Mouse (Mus musculus) stomach, postnatal 0 days (tissue): ENCODE results near the gene Gfra1. TPM values are rescaled to one million over a fixed set of nuclear protein-coding genes. Genes with fewer than 3 reads are reported as not detected.

Source experiments
- ATAC-seq: fragments of 200-750 bp; cut with Nextera tagmentation; 2 replicates; pipeline ENCODE4 v1.8.0; 2017; ENCODE audit not compliant: low FRiP score, low TSS enrichment
- DNase-seq: peaks from one replicate; pipeline ENCODE4 v3.0.0-alpha.2; 2016; ENCODE audit warnings: low spot score
- H3K27ac ChIP-seq: fragments of 300-500 bp; sonication (generic); replicated peaks from 2 replicates; pipeline ENCODE4 v1.5.1; 2014; ENCODE audit warnings: mild to moderate bottlenecking, control low read depth
- H3K27me3 ChIP-seq: fragments of 300-500 bp; sonication (generic); 2 replicates; pipeline ENCODE4 v1.6.1; 2014; ENCODE audit warnings: low read length; ENCODE audit not compliant: control insufficient read depth, insufficient read depth
- H3K36me3 ChIP-seq: fragments of 300-500 bp; sonication (generic); 2 replicates; pipeline ENCODE4 v1.6.1; 2014; ENCODE audit warnings: low read length, mixed read lengths; ENCODE audit not compliant: control insufficient read depth, insufficient read depth
- H3K4me1 ChIP-seq: fragments of 300-500 bp; sonication (generic); replicated peaks from 2 replicates; pipeline ENCODE4 v1.6.1; 2014; ENCODE audit warnings: antibody characterized with exemption; ENCODE audit not compliant: control insufficient read depth, insufficient read depth
- H3K4me2 ChIP-seq: fragments of 300-500 bp; sonication (generic); replicated peaks from 2 replicates; pipeline ENCODE4 v1.6.1; 2014; ENCODE audit warnings: low read depth, mild to moderate bottlenecking, control low read depth, moderate library complexity
- H3K4me3 ChIP-seq: fragments of 300-500 bp; sonication (generic); 2 replicates; pipeline ENCODE4 v1.5.1; 2014; ENCODE audit warnings: low read depth, low read length, control low read depth
- H3K9ac ChIP-seq: fragments of 300-500 bp; sonication (generic); 2 replicates; pipeline ENCODE4 v1.6.1; 2014; ENCODE audit warnings: mild to moderate bottlenecking, low read length, control low read depth, mixed read lengths
- H3K9me3 ChIP-seq: fragments of 300-500 bp; sonication (generic); 2 replicates; pipeline ENCODE4 v1.6.1; 2016; ENCODE audit warnings: low read length; ENCODE audit not compliant: control insufficient read depth
- CTCF ChIP-seq: IDR thresholded peaks from 2 replicates; pipeline ENCODE4 v1.5.1; 2016; ENCODE audit warnings: antibody characterized with exemption, low read depth, mild to moderate bottlenecking, moderate library complexity
- EP300 ChIP-seq: optimal IDR thresholded peaks from 2 replicates; pipeline ENCODE3; 2016; ENCODE audit warnings: antibody characterized with exemption
- WGBS: fragments of 180-500 bp; shearing (Covaris S2); extraction: QIAGEN DNeasy Blood & Tissue Kit; methylation state at CpG from one replicate; pipeline ENCODE4 v1.1.7; 2014; 5-methylcytosine and 5-hydroxymethylcytosine counted together
- polyA plus RNA-seq: library from polyadenylated mRNA; unstranded; fragments of >200 nt; fragmentation: Nextera tagmentation; extraction: Ambion mirVana; gene quantifications from 2 replicates; pipeline ENCODE4 v1.2.1, GENCODE M21; 2015

Gfra1 gene
- polyA plus RNA-seq, 1 experiment from 2014 or later: 9.1 TPM

DNA sequence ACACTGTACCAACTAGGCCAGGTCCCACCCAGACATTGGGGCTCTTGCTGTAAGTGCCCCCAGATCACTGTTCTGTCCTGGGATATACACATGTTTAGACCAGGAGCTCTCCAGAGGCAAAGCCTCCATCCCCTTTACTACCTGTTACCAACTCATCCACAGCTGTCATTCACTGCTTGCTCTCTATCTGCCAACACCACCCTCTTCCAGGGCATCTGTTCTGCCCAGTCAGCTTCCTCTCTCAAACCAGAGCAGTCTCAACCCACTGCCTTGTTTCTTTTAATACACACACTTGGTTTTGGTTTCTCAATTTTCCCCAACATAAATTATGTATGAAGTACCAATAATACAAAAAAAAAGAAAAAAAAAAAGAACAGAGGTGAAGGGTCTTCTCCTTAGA is 41.0 kb downstream of the Gfra1 start:
- Histone ChIP-seq H3K4me1 (no peaks in the 10 kb centered on the region), H3K9ac (no peak overlapping the region), H3K36me3 (no peaks in the 10 kb centered on the region), H3K9me3 (no peaks in the 10 kb centered on the region), H3K27ac (no peak overlapping the region), H3K27me3 (no peaks in the 10 kb centered on the region), H3K4me2 (no peak overlapping the region), H3K4me3 (no peak overlapping the region)
- no peak for TF ChIP-seq EP300
- no peak for TF ChIP-seq CTCF
- DNase-seq: no peak
- no peak for ATAC-seq

DNA sequence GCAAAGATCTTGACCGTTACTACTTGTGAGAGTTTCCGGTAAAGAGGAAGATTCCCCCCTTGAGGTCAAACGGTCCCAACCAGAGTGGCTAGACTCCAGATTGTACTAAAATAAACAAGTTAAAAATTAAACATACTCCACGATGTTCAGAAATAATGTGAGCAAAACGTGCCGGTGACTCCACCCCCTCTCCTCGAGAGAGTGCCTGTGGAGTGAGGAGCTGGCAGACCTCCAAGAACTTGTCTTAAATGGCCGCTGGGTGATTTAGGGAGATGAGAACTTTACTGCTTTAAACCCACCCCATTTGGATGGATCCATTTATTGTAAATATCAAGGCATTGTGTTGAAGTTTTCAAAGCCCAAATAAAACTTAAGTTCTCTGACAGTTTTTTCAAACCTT is 42.4 kb downstream of the Gfra1 start:
- Histone ChIP-seq H3K27me3 (no peaks in the 10 kb centered on the region), H3K4me1 (no peaks in the 10 kb centered on the region), H3K36me3 (no peaks in the 10 kb centered on the region), H3K9me3 (no peaks in the 10 kb centered on the region), H3K9ac (no peak overlapping the region), H3K4me2 (peak overlapping the region; percentile 27; the same call in 1 of the 2 replicates), H3K4me3 (no peak overlapping the region), H3K27ac (no peak overlapping the region)
- peak; percentile 69 for DNase-seq
- WGBS: under 1% methylated on average over 8 of the region's 8 CpGs
- TF ChIP-seq CTCF: no peak
- TF ChIP-seq EP300: no peak
- peak; percentile 38; the same call in 1 of the 2 replicates for ATAC-seq

DNA sequence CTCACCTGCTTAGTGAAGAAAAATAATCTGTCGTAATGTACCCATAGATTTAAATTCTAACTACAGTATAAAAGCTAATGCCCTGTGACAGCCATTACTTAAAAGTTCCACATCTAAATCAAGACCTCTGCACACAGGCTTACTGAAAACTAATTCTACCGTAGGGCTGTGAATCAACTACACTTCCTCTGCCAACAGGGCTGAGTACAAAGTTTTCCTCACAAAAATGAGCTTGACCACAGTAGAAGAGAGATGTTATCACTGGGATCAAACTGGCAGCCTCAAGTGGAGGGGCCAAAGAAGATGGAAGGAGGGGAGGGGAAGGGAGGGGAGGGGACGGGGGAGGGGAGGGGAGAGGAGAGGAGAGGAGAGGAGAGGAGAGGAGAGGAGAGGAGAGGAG is 42.9 kb downstream of the Gfra1 start:
- ATAC-seq: no peak
- H3K27me3 ChIP-seq: no peaks in the 10 kb centered on the region
- no peak overlapping the region for H3K4me2 ChIP-seq
- H3K4me1 ChIP-seq: no peaks in the 10 kb centered on the region
- H3K9me3 ChIP-seq: no peaks in the 10 kb centered on the region
- TF ChIP-seq EP300 (no peak), CTCF (no peak)
- no peak overlapping the region for H3K4me3 ChIP-seq
- no peak overlapping the region for H3K9ac ChIP-seq
- H3K27ac ChIP-seq: no peak overlapping the region
- DNase-seq: no peak
- no peaks in the 10 kb centered on the region for H3K36me3 ChIP-seq
- 31% methylated on average over 2 of the region's 3 CpGs for WGBS

DNA sequence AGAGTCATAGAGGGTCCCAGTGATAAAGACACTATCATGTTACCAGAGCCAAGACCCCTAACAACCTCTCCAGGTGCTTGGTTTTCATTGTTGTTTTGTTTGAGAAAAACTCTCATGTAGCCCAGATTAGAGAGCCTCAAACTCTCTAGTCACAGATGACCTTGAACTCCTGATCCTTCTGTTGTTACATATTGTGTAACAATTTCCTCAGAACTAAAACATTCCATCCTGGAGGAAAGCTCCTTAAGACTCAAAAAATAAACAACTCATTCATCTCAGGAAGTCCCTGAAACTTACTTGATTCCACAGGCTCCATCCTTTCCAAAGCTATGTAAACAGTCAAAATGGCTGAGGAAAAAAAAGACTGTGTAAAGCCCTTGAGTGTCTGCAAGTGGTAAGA is 49.0 kb downstream of the Gfra1 start:
- ATAC-seq: no peak
- no peak for TF ChIP-seq EP300
- TF ChIP-seq CTCF: no peak
- Histone ChIP-seq H3K4me2 (no peak overlapping the region), H3K36me3 (no peaks in the 10 kb centered on the region), H3K4me3 (no peak overlapping the region), H3K27ac (no peak overlapping the region), H3K4me1 (no peaks in the 10 kb centered on the region), H3K9me3 (no peaks in the 10 kb centered on the region), H3K27me3 (no peaks in the 10 kb centered on the region), H3K9ac (no peak overlapping the region)
- no peak for DNase-seq

DNA sequence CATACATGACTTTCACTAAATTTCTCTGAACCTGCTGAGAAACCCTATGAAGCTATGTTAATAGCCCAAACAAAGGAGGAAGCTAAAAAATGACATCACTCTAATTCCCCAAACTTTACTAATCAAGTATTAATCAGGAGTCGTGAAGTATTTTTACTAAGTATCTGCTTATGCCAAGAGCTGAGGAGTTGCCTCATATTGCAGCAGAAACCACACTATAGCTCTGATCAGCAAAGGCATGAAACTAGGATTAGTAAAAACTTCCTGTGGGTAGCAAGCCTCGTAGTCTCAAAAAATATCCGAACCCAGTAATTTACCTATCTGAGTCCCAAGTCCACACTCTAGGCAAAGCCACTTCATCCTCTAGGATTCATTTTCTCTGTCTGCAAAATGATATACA is 55.5 kb downstream of the Gfra1 start:
- WGBS: 74% methylated on average over 3 of the region's 3 CpGs
- no peak overlapping the region for H3K4me2 ChIP-seq

DNA sequence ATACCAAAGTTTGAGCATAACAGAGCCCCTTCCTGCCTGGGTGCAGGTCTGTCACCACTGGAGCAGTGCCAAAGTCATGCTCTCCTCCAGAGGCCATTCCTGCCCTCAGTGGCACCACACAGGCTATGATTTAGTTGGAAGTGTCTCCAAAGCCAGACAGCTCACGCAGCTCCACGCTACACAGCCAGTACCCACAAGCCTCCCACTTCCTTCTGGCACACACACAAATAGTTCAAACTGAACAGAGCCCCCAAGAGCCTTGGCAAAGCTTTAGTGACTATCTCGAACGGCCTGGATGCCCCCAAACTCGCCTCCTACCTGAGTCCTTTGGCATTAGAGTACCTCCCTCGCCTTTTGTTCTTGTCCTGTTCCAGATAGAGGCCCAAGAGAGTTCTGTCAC is 56.5 kb downstream of the Gfra1 start:
- WGBS: 54% methylated on average over 6 of the region's 6 CpGs
- no peak overlapping the region for H3K27ac ChIP-seq
- no peaks in the 10 kb centered on the region for H3K36me3 ChIP-seq
- TF ChIP-seq CTCF (no peak), EP300 (no peak)
- H3K4me3 ChIP-seq: no peak overlapping the region
- no peak for ATAC-seq
- H3K9me3 ChIP-seq: no peaks in the 10 kb centered on the region
- no peaks in the 10 kb centered on the region for H3K27me3 ChIP-seq
- no peak for DNase-seq
- no peaks in the 10 kb centered on the region; the same call in 1 of the 2 replicates for H3K4me1 ChIP-seq
- no peak overlapping the region for H3K4me2 ChIP-seq
- H3K9ac ChIP-seq: no peak overlapping the region

More for the DNA sequence above, 55.5 kb downstream of the Gfra1 start:
- Histone ChIP-seq H3K9ac (no peak overlapping the region), H3K9me3 (no peaks in the 10 kb centered on the region), H3K4me1 (no peaks in the 10 kb centered on the region; the same call in 1 of the 2 replicates), H3K36me3 (no peaks in the 10 kb centered on the region), H3K27ac (no peak overlapping the region), H3K27me3 (no peaks in the 10 kb centered on the region), H3K4me3 (no peak overlapping the region)
- no peak for DNase-seq
- ATAC-seq: no peak
- TF ChIP-seq EP300 (no peak), CTCF (no peak)
